Mouse (Mus musculus) duodenum, adult 2 months (tissue): ENCODE data around the gene Clec2g. TPM values are rescaled to one million over a fixed set of nuclear protein-coding genes. Genes with fewer than 3 reads are reported as not detected.

Experiments
- polyA plus RNA-seq: library from polyadenylated mRNA; depleted of rRNA; stranded (reverse); fragments of >200 nt; gene quantifications from 2 replicates; pipeline ENCODE4 v1.2.3, GENCODE M21; 2012; ENCODE audit warnings: low replicate concordance; rRNA removed

Clec2g gene
- not detected in 2 replicates for polyA plus RNA-seq

DNA sequence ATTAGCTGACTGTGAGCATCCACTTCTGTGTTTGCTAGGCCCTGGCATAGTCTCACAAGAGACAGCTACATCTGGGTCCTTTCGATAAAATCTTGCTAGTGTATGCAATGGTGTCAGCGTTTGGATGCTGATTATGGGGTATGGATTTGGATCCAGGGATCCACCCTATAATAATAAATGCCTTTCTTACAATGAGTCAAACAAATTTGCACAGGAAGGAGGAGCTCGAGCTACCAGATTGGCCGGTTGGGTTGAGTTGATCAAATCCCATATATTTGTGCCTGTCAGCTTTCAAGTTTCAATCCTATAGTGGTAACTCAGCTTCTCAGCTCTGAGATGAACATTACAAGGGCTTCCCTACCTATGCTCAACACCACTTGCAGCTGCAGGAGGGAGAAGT is at the start of gene Clec2g:
TSS of gene Clec2g (plus strand) at position 301 of the 400 bp plus-strand sequence.

DNA sequence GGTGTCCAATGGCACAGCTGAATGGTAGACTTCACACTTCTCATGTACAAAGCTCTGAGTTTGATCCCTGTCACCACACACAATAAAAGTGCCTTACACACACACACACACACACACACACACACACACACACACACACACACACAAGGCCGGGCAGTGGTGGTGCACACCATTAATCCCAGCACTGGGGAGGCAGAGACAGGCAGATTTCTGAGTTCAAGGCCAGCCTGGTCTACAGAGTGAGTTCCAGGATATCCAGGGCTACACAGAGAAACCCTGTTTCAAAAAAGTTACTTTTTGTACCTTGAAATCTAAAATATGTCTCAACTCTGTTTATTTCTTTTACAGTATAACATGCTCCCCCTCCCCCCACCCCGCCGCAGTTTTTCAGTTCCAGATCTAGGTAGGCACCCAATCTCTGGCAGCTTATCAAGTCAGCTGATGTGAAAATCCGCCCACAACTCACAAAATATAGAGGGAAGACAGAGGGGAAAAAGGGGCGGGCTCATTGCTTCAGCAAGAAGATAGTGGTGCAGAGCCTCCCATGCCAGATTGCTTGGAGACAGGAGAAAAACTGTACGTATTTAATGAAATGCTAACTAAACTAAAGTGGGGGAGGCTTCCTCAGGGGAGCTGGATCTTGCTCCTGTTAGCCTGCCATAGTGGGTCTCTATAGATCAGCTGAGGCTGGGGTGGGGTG is 46.9 kb upstream of the Clec2g start, which contains the start of gene Clec2i:
TSS of gene Clec2i (plus strand) at position 498 of the 700 bp plus-strand sequence.

DNA sequence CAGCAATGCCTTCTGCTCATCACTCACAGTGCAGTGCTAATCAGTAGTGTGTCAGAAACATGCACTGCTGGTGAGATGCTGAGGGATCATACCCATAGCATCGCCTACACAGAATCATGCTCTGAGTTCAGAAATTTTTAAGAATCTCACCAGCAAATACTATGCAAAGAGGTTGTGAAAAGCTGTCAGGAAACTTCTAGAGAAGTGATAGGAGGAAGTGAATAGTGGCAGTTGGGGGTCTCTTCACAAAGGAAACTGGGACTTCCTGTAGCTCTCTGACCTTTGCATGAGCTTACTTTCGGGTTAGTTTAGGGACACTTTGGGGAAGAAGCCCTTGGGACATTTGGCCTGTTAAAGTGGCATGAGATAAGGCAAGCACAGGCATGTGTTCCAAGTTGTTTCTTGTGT is 43.2 kb upstream of the Clec2g start, which contains the start of gene BC035044:
TSS of gene BC035044 (minus strand) at position 179 of the 408 bp plus-strand sequence.

Other genes starting within 250 kb of the Clec2g start
- not detected in 2 replicates for gene Klrb1, start 211.3 kb upstream of the Clec2g start, polyA plus RNA-seq
- gene Klrb1c, start 145.2 kb upstream of the Clec2g start, polyA plus RNA-seq: 0.35 TPM in 1 of 2 replicates, not detected in the other
- not detected in 2 replicates for gene Gm44511, start 108.1 kb upstream of the Clec2g start, polyA plus RNA-seq
- gene Klrb1b, start 108.0 kb upstream of the Clec2g start, polyA plus RNA-seq: 0.13 and 0.15 TPM in 2 replicates
- gene Clec2i, start 46.8 kb upstream of the Clec2g start, polyA plus RNA-seq: not detected in 2 replicates
- 0.17 TPM in 1 of 2 replicates, not detected in the other for gene BC035044, start 43.3 kb upstream of the Clec2g start, polyA plus RNA-seq
- not detected in 2 replicates for gene Klrb1f, start 111.5 kb downstream of the Clec2g start, polyA plus RNA-seq
- 9.2 and 12.3 TPM in 2 replicates for gene Clec2e, start 166.5 kb downstream of the Clec2g start, polyA plus RNA-seq
- 12.1 and 19.6 TPM in 2 replicates for gene Clec2d, start 246.2 kb downstream of the Clec2g start, polyA plus RNA-seq